Mouse (Mus musculus): Measurements from ENCODE around the gene Plekhj1. TPM values are rescaled to one million over a fixed set of nuclear protein-coding genes. Genes with fewer than 3 reads are reported as not detected.

Gene Plekhj1
- polyA plus RNA-seq, 1 experiment from 2014 or later, result 140 TPM

DNA sequence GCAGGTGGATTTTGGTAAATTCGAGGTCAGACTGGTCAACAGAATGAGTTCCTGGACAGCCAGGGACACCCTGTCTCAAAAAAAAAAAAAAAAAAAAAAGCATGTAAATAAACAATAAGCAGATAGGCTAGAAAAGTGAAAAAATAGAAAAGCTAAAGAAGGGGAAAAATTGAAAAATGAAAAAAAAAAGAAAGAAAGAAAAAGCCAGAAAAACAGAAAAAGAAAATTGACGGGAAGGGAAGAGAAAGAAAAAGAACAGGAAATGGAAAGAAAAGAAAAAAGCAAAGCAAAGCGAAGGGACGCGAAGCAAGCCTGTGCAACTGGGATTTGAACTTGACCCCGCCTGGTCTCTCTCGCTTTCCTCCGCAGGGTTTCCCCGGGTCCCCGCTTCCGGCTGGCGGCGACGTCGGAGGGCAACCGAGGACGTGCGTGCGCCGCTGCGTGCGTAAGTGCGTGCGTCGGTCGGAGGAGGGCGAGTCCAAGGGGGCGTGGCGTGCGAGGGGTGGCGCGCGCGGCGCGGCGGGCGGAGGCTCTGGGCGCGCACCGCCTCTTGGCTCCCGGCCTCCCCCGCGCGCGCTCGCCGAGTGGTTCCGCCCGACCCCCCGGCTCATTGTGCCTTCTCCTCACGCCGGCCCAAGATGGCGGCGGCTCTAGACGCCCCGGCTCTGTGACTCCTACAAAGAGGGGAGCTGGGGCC, 43.7 kb downstream of the Plekhj1 start, which contains the start of gene Dot1l:
Gene Dot1l (plus strand): TSS at position 613 of the 697 bp plus-strand sequence.
- Histone ChIP-seq H3K4me2 (ENCODE audit: low read length) (peak within 1 kb of the TSS; percentile 65), H3K27me3 (replicated peaks; ENCODE audit: control insufficient read depth, insufficient read depth, low read length) (no peaks in the 10 kb centered on the region), H3K4me3 (ENCODE audit: low read length) (peak within 1 kb of the TSS; percentile 82), H3K36me3 (ENCODE audit: control insufficient read depth, insufficient read depth, low read length) (no peaks in the 10 kb centered on the region), H3K9me3 (ENCODE audit: control insufficient read depth, low read length) (no peaks in the 10 kb centered on the region), H3K27ac (ENCODE audit: low read depth, low read length) (peak within 1 kb of the TSS; percentile 86), H3K9ac (ENCODE audit: low read depth, low read length) (peak within 1 kb of the TSS; percentile 81), H3K4me1 (ENCODE audit: control insufficient read depth, insufficient read depth, low read depth, low read length) (peaks cover 35% of the 10 kb centered on the region)
- peak; percentile 94 for ATAC-seq
- WGBS, result 1% methylated on average over 42 of the region's 57 CpGs

DNA sequence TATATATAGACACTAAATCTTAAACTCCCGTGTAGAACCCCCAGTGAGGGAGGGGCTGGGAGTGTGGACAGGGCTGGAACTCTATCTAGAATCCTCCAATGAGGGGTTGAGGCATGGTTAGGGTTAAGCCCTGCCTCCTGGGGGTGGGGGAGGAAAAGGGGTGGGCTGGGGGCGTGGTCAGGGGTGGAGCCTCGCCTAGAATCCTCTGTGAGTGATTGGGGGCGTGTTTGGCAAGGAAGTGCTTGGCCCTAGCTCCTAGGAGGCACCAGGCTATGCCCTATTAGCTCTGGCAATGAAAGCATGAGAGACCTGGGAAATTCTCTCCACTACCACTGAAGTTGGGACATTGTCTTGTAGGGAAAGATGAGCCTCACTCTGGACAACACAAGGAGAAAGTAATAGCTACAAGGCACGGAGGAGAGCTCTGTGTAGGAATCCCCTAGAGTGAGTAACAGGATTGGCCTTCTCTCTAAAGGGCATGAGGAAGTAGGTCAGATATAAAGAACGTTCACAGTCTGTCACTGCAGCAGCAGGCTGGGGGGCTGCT, 46.3 kb downstream of the Plekhj1 start:
- Histone ChIP-seq H3K4me3 (ENCODE audit: low read length) (no peak overlapping the region), H3K27ac (ENCODE audit: low read depth, low read length) (no peak overlapping the region)
- 3% methylated on average over 6 of the region's 6 CpGs for WGBS

DNA sequence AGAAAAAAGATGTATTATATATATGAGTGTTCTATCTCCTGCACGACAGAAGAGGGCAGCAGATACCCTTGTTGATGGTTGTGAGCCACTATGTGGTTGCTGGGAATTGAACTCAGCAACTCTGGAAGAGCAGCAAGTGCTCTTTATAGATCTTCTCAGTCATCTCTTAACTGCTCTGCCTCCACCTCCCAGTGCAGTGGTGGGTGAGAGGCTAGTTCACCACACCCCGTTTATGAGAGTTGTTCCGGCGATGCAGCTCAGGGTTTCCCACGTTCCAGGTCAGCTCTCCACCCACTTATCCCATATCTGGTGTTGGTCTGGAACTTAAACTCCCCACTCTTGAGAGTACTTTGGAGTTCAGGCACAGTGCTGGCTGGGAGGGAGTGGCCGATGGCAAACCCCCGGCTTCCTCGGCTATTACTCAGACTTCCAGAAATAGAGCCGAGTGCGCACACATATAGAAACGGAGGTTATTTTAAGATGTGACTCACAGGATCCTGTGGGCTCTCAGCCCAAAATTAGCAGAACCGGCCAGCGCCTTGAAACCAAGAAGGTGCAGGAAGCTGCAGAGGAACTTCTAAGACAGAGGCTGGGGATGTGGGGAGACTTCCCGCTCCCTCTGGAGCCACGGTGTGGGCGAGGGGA, 47.1 kb downstream of the Plekhj1 start:
- Histone ChIP-seq H3K4me2 (ENCODE audit: low read length) (peak overlapping the region; percentile 30), H3K27me3 (replicated peaks; ENCODE audit: control insufficient read depth, insufficient read depth, low read length) (no peaks in the 10 kb centered on the region), H3K9me3 (ENCODE audit: control insufficient read depth, low read length) (no peaks in the 10 kb centered on the region), H3K36me3 (ENCODE audit: control insufficient read depth, insufficient read depth, low read length) (no peaks in the 10 kb centered on the region), H3K4me3 (ENCODE audit: low read length) (peak overlapping the region; percentile 7; the same call in 1 of the 2 replicates), H3K9ac (ENCODE audit: low read depth, low read length) (peak overlapping the region; percentile 2; the same call in 1 of the 2 replicates), H3K27ac (ENCODE audit: low read depth, low read length) (no peak overlapping the region), H3K4me1 (ENCODE audit: control insufficient read depth, insufficient read depth, low read depth, low read length) (peaks cover 13% of the 10 kb centered on the region)
- no peak for ATAC-seq
- 16% methylated on average over 16 of the region's 16 CpGs for WGBS

More for the DNA sequence above, 46.3 kb downstream of the Plekhj1 start:
- no peaks in the 10 kb centered on the region for H3K27me3 ChIP-seq (replicated peaks; ENCODE audit: control insufficient read depth, insufficient read depth, low read length)
- H3K4me1 ChIP-seq (ENCODE audit: control insufficient read depth, insufficient read depth, low read depth, low read length), result peaks cover 21% of the 10 kb centered on the region
- no peaks in the 10 kb centered on the region for H3K9me3 ChIP-seq (ENCODE audit: control insufficient read depth, low read length)
- peak overlapping the region; percentile 30 for H3K4me2 ChIP-seq (ENCODE audit: low read length)
- no peaks in the 10 kb centered on the region for H3K36me3 ChIP-seq (ENCODE audit: control insufficient read depth, insufficient read depth, low read length)
- H3K9ac ChIP-seq (ENCODE audit: low read depth, low read length), result no peak overlapping the region
- peak; percentile 24 for ATAC-seq

DNA sequence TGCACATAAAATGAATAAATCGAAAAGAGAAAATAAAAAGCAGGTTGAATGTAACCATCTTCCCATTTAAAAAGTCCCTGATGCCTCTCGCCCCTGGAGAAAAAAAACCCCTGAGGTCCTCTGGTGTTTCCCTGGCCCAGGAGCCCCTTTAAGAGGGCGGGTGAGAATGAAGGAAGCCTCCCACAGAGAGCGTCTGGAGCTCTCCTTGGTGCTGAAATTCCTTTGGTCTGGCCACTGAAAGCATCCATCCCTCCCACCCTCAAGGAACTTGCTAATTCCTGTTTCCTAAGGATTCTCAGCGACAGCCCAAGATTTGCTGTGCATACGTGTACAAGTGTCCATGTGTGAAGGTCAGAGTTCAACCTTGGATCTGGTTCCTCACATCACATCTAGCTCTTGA, 49.8 kb downstream of the Plekhj1 start:
- H3K9ac ChIP-seq (ENCODE audit: low read depth, low read length), result no peak overlapping the region

DNA sequence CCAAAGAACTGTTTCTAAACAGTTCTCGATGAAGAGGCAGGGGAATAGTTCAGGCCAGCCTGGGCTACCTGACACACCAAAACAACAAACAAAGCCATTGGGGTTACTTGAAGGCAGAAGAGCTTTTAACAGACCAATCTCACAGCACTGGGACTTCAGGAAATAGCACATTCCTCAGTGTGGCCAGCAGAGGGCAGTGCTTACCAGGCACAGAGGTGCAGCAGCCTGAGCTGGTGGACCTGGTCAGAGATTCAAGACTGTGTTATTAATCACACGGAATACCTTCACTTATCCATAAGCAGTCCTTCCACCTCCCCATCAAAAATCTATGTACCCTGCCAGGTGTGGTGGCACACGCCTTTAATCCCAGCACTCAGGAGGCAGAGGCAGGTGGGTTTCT, 51.0 kb downstream of the Plekhj1 start:
- H3K4me3 ChIP-seq (ENCODE audit: low read length), result no peak overlapping the region
- no peaks in the 10 kb centered on the region for H3K36me3 ChIP-seq (ENCODE audit: control insufficient read depth, insufficient read depth, low read length)
- H3K9me3 ChIP-seq (ENCODE audit: control insufficient read depth, low read length), result no peaks in the 10 kb centered on the region
- 10% methylated on average over 3 of the region's 3 CpGs for WGBS
- ATAC-seq, result no peak
- H3K27ac ChIP-seq (ENCODE audit: low read depth, low read length), result no peak overlapping the region
- peaks cover 8% of the 10 kb centered on the region for H3K4me1 ChIP-seq (ENCODE audit: control insufficient read depth, insufficient read depth, low read depth, low read length)
- no peak overlapping the region for H3K9ac ChIP-seq (ENCODE audit: low read depth, low read length)
- no peaks in the 10 kb centered on the region for H3K27me3 ChIP-seq (replicated peaks; ENCODE audit: control insufficient read depth, insufficient read depth, low read length)
- no peak overlapping the region for H3K4me2 ChIP-seq (ENCODE audit: low read length)

More for the DNA sequence above, 49.8 kb downstream of the Plekhj1 start:
- Histone ChIP-seq H3K27ac (ENCODE audit: low read depth, low read length) (no peak overlapping the region), H3K27me3 (replicated peaks; ENCODE audit: control insufficient read depth, insufficient read depth, low read length) (no peaks in the 10 kb centered on the region), H3K36me3 (ENCODE audit: control insufficient read depth, insufficient read depth, low read length) (no peaks in the 10 kb centered on the region), H3K4me2 (ENCODE audit: low read length) (no peak overlapping the region), H3K4me1 (ENCODE audit: control insufficient read depth, insufficient read depth, low read depth, low read length) (peaks cover 4% of the 10 kb centered on the region), H3K4me3 (ENCODE audit: low read length) (no peak overlapping the region), H3K9me3 (ENCODE audit: control insufficient read depth, low read length) (no peaks in the 10 kb centered on the region)
- WGBS, result 18% methylated on average over 6 of the region's 6 CpGs
- ATAC-seq, result no peak

MicroRNA genes within 50 kb of the gene (microRNA counts, 519-probe panel; counts per million panel counts)
- not detected for microRNA mmu-miR-1982

Small RNA genes lying within 50 kb of the gene (microRNA-seq; reads per million reads assigned to microRNA genes)
- 4.0 reads per million, percentile 13 among the genes with 10 or more reads in this experiment for gene Mir1982

Other genes with a start within 250 kb of the Plekhj1 start
- gene Rexo1, start 237.1 kb downstream of the Plekhj1 start, polyA plus RNA-seq (2015; fragmentation: Nextera tagmentation; extraction: Ambion mirVana), result 25.8 and 26.5 TPM in 2 replicates
- gene Klf16, start 221.3 kb downstream of the Plekhj1 start, polyA plus RNA-seq (2015; fragmentation: Nextera tagmentation; extraction: Ambion mirVana), result 5.1 and 5.8 TPM in 2 replicates
- gene Abhd17a, start 208.3 kb downstream of the Plekhj1 start, polyA plus RNA-seq (2015; fragmentation: Nextera tagmentation; extraction: Ambion mirVana), result 127 and 130 TPM in 2 replicates
- 73.6 and 80.8 TPM in 2 replicates for gene Scamp4, start 195.8 kb downstream of the Plekhj1 start, polyA plus RNA-seq (2015; fragmentation: Nextera tagmentation; extraction: Ambion mirVana)
- 5.2 and 6.4 TPM in 2 replicates for gene Adat3, start 195.7 kb downstream of the Plekhj1 start, polyA plus RNA-seq (2015; fragmentation: Nextera tagmentation; extraction: Ambion mirVana)
- gene Gm49322, start 192.6 kb downstream of the Plekhj1 start, polyA plus RNA-seq (2015; fragmentation: Nextera tagmentation; extraction: Ambion mirVana), result 2.3 and 3.1 TPM in 2 replicates
- gene Csnk1g2, start 175.8 kb downstream of the Plekhj1 start, polyA plus RNA-seq (2015; fragmentation: Nextera tagmentation; extraction: Ambion mirVana), result 24.9 and 77.7 TPM in 2 replicates
- gene Btbd2, start 141.6 kb downstream of the Plekhj1 start, polyA plus RNA-seq (2015; fragmentation: Nextera tagmentation; extraction: Ambion mirVana), result 21.2 and 83.2 TPM in 2 replicates
- gene Mknk2, start 120.5 kb downstream of the Plekhj1 start, polyA plus RNA-seq (2015; fragmentation: Nextera tagmentation; extraction: Ambion mirVana), result 35.6 and 55.7 TPM in 2 replicates
- gene Mob3a, start 96.6 kb downstream of the Plekhj1 start, polyA plus RNA-seq (2015; fragmentation: Nextera tagmentation; extraction: Ambion mirVana), result 56.9 and 59.5 TPM in 2 replicates
- gene Izumo4, start 96.4 kb downstream of the Plekhj1 start, polyA plus RNA-seq (2015; fragmentation: Nextera tagmentation; extraction: Ambion mirVana), result 43.7 and 50.4 TPM in 2 replicates
- 102 and 105 TPM in 2 replicates for gene Ap3d1, start 56.4 kb downstream of the Plekhj1 start, polyA plus RNA-seq (2015; fragmentation: Nextera tagmentation; extraction: Ambion mirVana)
- gene Dot1l, start 43.4 kb downstream of the Plekhj1 start, polyA plus RNA-seq (2015; fragmentation: Nextera tagmentation; extraction: Ambion mirVana), result 13.2 and 16.9 TPM in 2 replicates
- gene Sf3a2, start 428 bp downstream of the Plekhj1 start, polyA plus RNA-seq (2015; fragmentation: Nextera tagmentation; extraction: Ambion mirVana), result 44.7 and 59.9 TPM in 2 replicates
- not detected in 2 replicates for gene Amh, start 6.6 kb upstream of the Plekhj1 start, polyA plus RNA-seq (2015; fragmentation: Nextera tagmentation; extraction: Ambion mirVana)
- 1.1 and 1.2 TPM in 2 replicates for gene Jsrp1, start 14.9 kb upstream of the Plekhj1 start, polyA plus RNA-seq (2015; fragmentation: Nextera tagmentation; extraction: Ambion mirVana)
- 1,272 and 1,293 TPM in 2 replicates for gene Oaz1, start 28.0 kb upstream of the Plekhj1 start, polyA plus RNA-seq (2015; fragmentation: Nextera tagmentation; extraction: Ambion mirVana)
- 22.1 and 23.3 TPM in 2 replicates for gene Lingo3, start 45.4 kb upstream of the Plekhj1 start, polyA plus RNA-seq (2015; fragmentation: Nextera tagmentation; extraction: Ambion mirVana)
- gene Lsm7, start 56.6 kb upstream of the Plekhj1 start, polyA plus RNA-seq (2015; fragmentation: Nextera tagmentation; extraction: Ambion mirVana), result 197 and 208 TPM in 2 replicates
- 92.4 and 97.5 TPM in 2 replicates for gene Sppl2b, start 56.6 kb upstream of the Plekhj1 start, polyA plus RNA-seq (2015; fragmentation: Nextera tagmentation; extraction: Ambion mirVana)
- 0.13 and 0.27 TPM in 2 replicates for gene Tmprss9, start 73.2 kb upstream of the Plekhj1 start, polyA plus RNA-seq (2015; fragmentation: Nextera tagmentation; extraction: Ambion mirVana)
- 314 and 364 TPM in 2 replicates for gene Timm13, start 102.3 kb upstream of the Plekhj1 start, polyA plus RNA-seq (2015; fragmentation: Nextera tagmentation; extraction: Ambion mirVana)
- gene Lmnb2, start 119.6 kb upstream of the Plekhj1 start, polyA plus RNA-seq (2015; fragmentation: Nextera tagmentation; extraction: Ambion mirVana), result 36.6 and 41.9 TPM in 2 replicates
- gene Gadd45b, start 131.4 kb upstream of the Plekhj1 start, polyA plus RNA-seq (2015; fragmentation: Nextera tagmentation; extraction: Ambion mirVana), result 8.0 and 9.0 TPM in 2 replicates
- 25.4 and 27.0 TPM in 2 replicates for gene Gng7, start 216.3 kb upstream of the Plekhj1 start, polyA plus RNA-seq (2015; fragmentation: Nextera tagmentation; extraction: Ambion mirVana)
- 74.4 and 81.7 TPM in 2 replicates for gene Diras1, start 227.0 kb upstream of the Plekhj1 start, polyA plus RNA-seq (2015; fragmentation: Nextera tagmentation; extraction: Ambion mirVana)
- gene Slc39a3, start 238.8 kb upstream of the Plekhj1 start, polyA plus RNA-seq (2015; fragmentation: Nextera tagmentation; extraction: Ambion mirVana), result 48.3 and 54.3 TPM in 2 replicates